Mouse (Mus musculus): ENCODE results near the gene Klhl34. TPM values are rescaled to one million over a fixed set of nuclear protein-coding genes. Genes with fewer than 3 reads are reported as not detected.

The Klhl34 gene
- polyA plus RNA-seq (2012; rRNA removed), result not detected in 2 replicates

GRCm38 (mm10) chrX:157818207-157818920 lies at the start of gene Klhl34:
Gene Klhl34 (plus strand): TSS chrX:157818435.

Other genes with a start within 250 kb of the Klhl34 start
- 0.26 and 0.54 TPM in 2 replicates for gene Yy2, start 249.4 kb upstream of the Klhl34 start, polyA plus RNA-seq (2012; rRNA removed)
- 5.6 and 6.5 TPM in 2 replicates for gene Mbtps2, start 219.7 kb upstream of the Klhl34 start, polyA plus RNA-seq (2012; rRNA removed)
- 0.14 and 0.24 TPM in 2 replicates for gene Smpx, start 119.5 kb upstream of the Klhl34 start, polyA plus RNA-seq (2012; rRNA removed)
- gene Cnksr2, start 224.9 kb downstream of the Klhl34 start, polyA plus RNA-seq (2012; rRNA removed), result 0.01 TPM in 1 of 2 replicates, not detected in the other

Data from liver, embryonic 18 days (tissue).